Mouse (Mus musculus) small intestine, adult 2 months (tissue): ENCODE data around the gene Arl15. TPM values are rescaled to one million over a fixed set of nuclear protein-coding genes. Genes with fewer than 3 reads are reported as not detected.

Experiments used
- H3K27ac ChIP-seq: fragments of 200-500 bp; 2 replicates; pipeline ENCODE4 v1.5.1; 2012; ENCODE audit warnings: low read depth, low read length, control low read depth, inconsistent platforms; ENCODE audit not compliant: insufficient read depth
- H3K27me3 ChIP-seq: fragments of 200-500 bp; 2 replicates; pipeline ENCODE4 v1.6.1; 2012; ENCODE audit warnings: mild to moderate bottlenecking, moderate library complexity, low read length, inconsistent platforms; ENCODE audit not compliant: control insufficient read depth, insufficient read depth
- H3K36me3 ChIP-seq: fragments of 200-500 bp; 2 replicates; pipeline ENCODE4 v1.6.1; 2012; ENCODE audit warnings: mild to moderate bottlenecking, low read length, control low read depth, inconsistent platforms; ENCODE audit not compliant: control insufficient read depth, insufficient read depth
- H3K4me1 ChIP-seq: fragments of 200-500 bp; 2 replicates; pipeline ENCODE4 v1.6.1; 2012; ENCODE audit warnings: low read length, inconsistent platforms, mixed read lengths; ENCODE audit not compliant: control insufficient read depth, insufficient read depth, insufficient read length
- H3K4me3 ChIP-seq: fragments of 200-500 bp; 2 replicates; pipeline ENCODE4 v1.5.1; 2012; ENCODE audit warnings: low read depth, mild to moderate bottlenecking, control low read depth, inconsistent platforms, low read length, moderate library complexity
- CTCF ChIP-seq: fragments of 200-500 bp; IDR thresholded peaks from 2 replicates; pipeline ENCODE4 v1.5.1; 2012; ENCODE audit warnings: low read depth, mild to moderate bottlenecking, control low read depth, inconsistent platforms, low read length, moderate library complexity, mixed read lengths; ENCODE audit not compliant: insufficient replicate concordance, insufficient read length; ENCODE audit errors: extremely low read depth
- POLR2A ChIP-seq: fragments of 200-500 bp; IDR thresholded peaks from 2 replicates; pipeline ENCODE4 v1.6.1; 2012; ENCODE audit warnings: low read depth, mild to moderate bottlenecking, control low read depth, inconsistent platforms, low read length, moderate library complexity
- WGBS: fragments of 180-500 bp; shearing (Covaris S2); methylation state at CpG from one replicate; pipeline ENCODE4 v1.1.7; 2018; 5-methylcytosine and 5-hydroxymethylcytosine counted together
- polyA plus RNA-seq: library from polyadenylated mRNA; depleted of rRNA; stranded (reverse); fragments of >200 nt; gene quantifications from 2 replicates; pipeline ENCODE4 v1.2.3, GENCODE M21; 2012

Gene Arl15
- polyA plus RNA-seq, 1 experiment, result 2.0 TPM

- no peak overlapping the region for H3K27ac ChIP-seq
- H3K27me3 ChIP-seq, result no peaks in the 10 kb centered on the region
- no peak for TF ChIP-seq POLR2A
- no peak for TF ChIP-seq CTCF
- H3K36me3 ChIP-seq, result no peaks in the 10 kb centered on the region
- H3K4me1 ChIP-seq, result 0 out of 2 replicates have a peak, but pooled peaks cover 2% of the 10 kb centered on the region
- WGBS, result 90% methylated on average over 4 of the region's 4 CpGs
- H3K4me3 ChIP-seq, result no peak overlapping the region
Observed at GRCm38 (mm10) chr13:113856946-113857345, 62.6 kb downstream of the Arl15 start.

GRCm38 (mm10) chr13:113858667-113859391, 64.5 kb downstream of the Arl15 start:
- 75% methylated on average over 13 of the region's 13 CpGs for WGBS
- Histone ChIP-seq H3K4me3 (no peak overlapping the region), H3K4me1 (0 out of 2 replicates have a peak, but pooled peaks cover 2% of the 10 kb centered on the region), H3K27ac (no peak overlapping the region), H3K27me3 (no peaks in the 10 kb centered on the region), H3K36me3 (no peaks in the 10 kb centered on the region)
- TF ChIP-seq POLR2A (no peak), CTCF (no peak)

GRCm38 (mm10) chr13:113859392-113859776, 65.1 kb downstream of the Arl15 start:
- H3K27me3 ChIP-seq, result no peaks in the 10 kb centered on the region
- no peaks in the 10 kb centered on the region for H3K36me3 ChIP-seq
- 0 out of 2 replicates have a peak, but pooled peaks cover 2% of the 10 kb centered on the region for H3K4me1 ChIP-seq
- H3K27ac ChIP-seq, result no peak overlapping the region
- H3K4me3 ChIP-seq, result no peak overlapping the region
- WGBS, result 89% methylated on average over 11 of the region's 11 CpGs
- TF ChIP-seq POLR2A (no peak), CTCF (no peak)

GRCm38 (mm10) chr13:113860816-113861215, 66.5 kb downstream of the Arl15 start:
- 93% methylated on average over 4 of the region's 4 CpGs for WGBS
- no peak overlapping the region for H3K4me3 ChIP-seq
- 0 out of 2 replicates have a peak, but pooled peaks cover 2% of the 10 kb centered on the region for H3K4me1 ChIP-seq
- H3K27ac ChIP-seq, result no peak overlapping the region
- no peaks in the 10 kb centered on the region for H3K36me3 ChIP-seq
- no peaks in the 10 kb centered on the region for H3K27me3 ChIP-seq
- TF ChIP-seq CTCF (no peak), POLR2A (no peak)

- Histone ChIP-seq H3K27ac (no peak overlapping the region), H3K4me1 (0 out of 2 replicates have a peak, but pooled peaks cover 2% of the 10 kb centered on the region), H3K27me3 (no peaks in the 10 kb centered on the region), H3K36me3 (no peaks in the 10 kb centered on the region), H3K4me3 (no peak overlapping the region)
- TF ChIP-seq POLR2A, result no peak
- TF ChIP-seq CTCF, result no peak
- WGBS, result 90% methylated on average over 9 of the region's 9 CpGs
Observed at GRCm38 (mm10) chr13:113861231-113861630, 66.9 kb downstream of the Arl15 start.

- TF ChIP-seq CTCF, result no peak
- no peak for TF ChIP-seq POLR2A
- no peaks in the 10 kb centered on the region for H3K27me3 ChIP-seq
- WGBS, result 92% methylated on average over 10 of the region's 10 CpGs
- no peaks in the 10 kb centered on the region for H3K36me3 ChIP-seq
- no peak overlapping the region for H3K4me3 ChIP-seq
- no peaks in the 10 kb centered on the region for H3K4me1 ChIP-seq
- no peak overlapping the region for H3K27ac ChIP-seq
Observed at GRCm38 (mm10) chr13:113862951-113863350, 68.6 kb downstream of the Arl15 start.

GRCm38 (mm10) chr13:113863688-113864087, 69.4 kb downstream of the Arl15 start:
- TF ChIP-seq POLR2A, result no peak
- no peak for TF ChIP-seq CTCF
- Histone ChIP-seq H3K36me3 (no peaks in the 10 kb centered on the region), H3K27ac (no peak overlapping the region), H3K4me1 (no peaks in the 10 kb centered on the region), H3K4me3 (no peak overlapping the region), H3K27me3 (no peaks in the 10 kb centered on the region)
- WGBS, result 70% methylated on average over 10 of the region's 10 CpGs

GRCm38 (mm10) chr13:113864278-113864677, 70.0 kb downstream of the Arl15 start:
- no peak for TF ChIP-seq POLR2A
- TF ChIP-seq CTCF, result no peak
- 64% methylated on average over 7 of the region's 7 CpGs for WGBS
- no peaks in the 10 kb centered on the region for H3K4me1 ChIP-seq

More at GRCm38 (mm10) chr13:113864278-113864677, 70.0 kb downstream of the Arl15 start:
- no peaks in the 10 kb centered on the region for H3K36me3 ChIP-seq
- H3K27ac ChIP-seq, result no peak overlapping the region
- no peaks in the 10 kb centered on the region for H3K27me3 ChIP-seq
- no peak overlapping the region for H3K4me3 ChIP-seq
